Mouse (Mus musculus) A20 (cell line): ENCODE measurements around the gene Hoxa4.
A peak's percentile ranks its signal among the peaks of the same experiment; 100 is the strongest.

Experiments used
- DNase-seq: peaks from one replicate; pipeline ENCODE4 v3.0.0-alpha.2; 2011; ENCODE audit warnings: low read depth, low spot score

Gene Hoxa4

DNA sequence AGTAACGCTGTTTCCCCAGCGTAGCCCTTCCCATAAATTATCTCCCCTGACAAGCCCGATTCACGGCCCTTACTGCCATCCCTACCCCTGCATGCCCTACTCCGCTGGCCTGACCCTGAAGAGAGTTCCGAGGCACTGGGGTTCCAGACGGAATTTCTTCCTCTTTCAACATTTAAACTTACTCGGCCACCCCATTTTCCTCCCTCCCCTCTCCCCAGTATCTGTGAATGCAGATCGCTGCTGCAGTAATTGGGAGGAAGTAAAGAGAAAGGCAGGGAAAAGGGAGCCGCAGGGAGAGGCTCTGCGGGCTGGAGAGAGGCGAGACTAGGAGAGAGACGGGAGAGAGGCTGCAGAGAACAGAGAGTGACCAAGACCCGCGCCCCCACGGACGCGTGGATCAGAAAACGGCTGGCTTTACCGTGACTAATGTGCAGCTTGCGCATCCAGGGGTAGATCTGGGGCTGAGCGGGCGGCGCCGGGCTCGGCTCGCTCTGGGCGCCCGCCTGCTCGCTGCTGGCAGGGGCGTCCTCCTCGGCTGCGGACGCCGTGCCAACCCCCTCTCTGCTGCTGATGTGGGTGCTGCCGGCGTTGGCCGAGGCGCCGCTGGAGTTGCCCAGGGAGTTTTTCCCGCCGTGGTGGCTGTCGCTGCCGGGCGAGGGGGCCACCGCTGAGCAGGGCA, 12.0 kb upstream of the Hoxa4 start:
- DNase-seq, result no peak

DNA sequence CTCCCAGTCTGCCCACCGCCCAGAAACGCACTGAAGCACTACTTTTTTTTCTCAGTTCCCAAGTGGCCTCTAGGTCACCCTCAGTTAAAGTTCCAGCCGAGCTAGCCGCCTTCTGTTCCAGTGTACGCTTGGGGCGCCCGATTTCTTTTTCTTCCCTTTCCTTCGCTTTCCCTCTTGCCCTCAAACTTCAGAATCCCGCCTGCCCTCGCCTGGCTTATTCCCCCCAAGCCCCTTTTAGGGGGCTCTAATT, 11.5 kb upstream of the Hoxa4 start:
- DNase-seq, result no peak

DNA sequence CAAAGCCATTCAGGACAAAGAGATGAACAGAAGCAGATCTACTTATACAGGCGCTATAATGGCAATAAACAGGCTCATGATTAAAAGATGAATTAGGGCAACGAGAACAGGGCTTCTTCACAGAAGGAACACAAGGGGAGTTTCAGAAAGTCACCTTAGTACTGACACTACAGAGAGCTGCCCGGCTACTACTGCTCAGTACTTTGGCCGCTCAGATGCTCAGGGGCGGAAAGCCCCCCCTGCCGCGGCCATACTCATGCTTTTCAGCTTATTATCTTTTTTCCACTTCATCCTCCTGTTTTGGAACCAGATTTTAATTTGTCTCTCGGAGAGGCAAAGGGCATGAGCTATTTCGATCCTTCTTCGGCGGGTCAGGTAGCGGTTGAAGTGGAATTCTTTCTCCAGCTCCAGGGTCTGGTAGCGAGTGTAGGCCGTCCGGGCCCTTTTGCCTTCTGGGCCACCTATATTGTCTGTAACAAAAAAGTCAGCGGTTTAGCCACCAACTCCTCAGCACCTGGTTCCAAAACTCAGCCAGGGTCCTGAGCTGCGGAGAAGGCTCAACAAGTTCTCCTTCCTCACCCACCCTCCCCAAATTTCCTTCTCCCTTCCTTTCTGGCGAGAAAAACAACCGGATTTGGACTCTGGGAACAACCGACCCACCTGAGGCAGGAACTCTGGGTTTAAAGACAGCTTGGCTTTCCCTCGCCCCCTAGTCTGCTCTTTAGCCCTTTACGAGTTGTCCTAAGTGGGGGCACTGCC, 11.0 kb upstream of the Hoxa4 start:
- DNase-seq, result no peak

GRCm38 (mm10) chr6:52201269-52201668, 9.7 kb upstream of the Hoxa4 start:
- DNase-seq, result no peak

GRCm38 (mm10) chr6:52200751-52201250, 9.2 kb upstream of the Hoxa4 start:
- DNase-seq, result no peak

- no peak for DNase-seq
Measured at GRCm38 (mm10) chr6:52200073-52200750, 8.7 kb upstream of the Hoxa4 start.

GRCm38 (mm10) chr6:52197271-52197670, 5.7 kb upstream of the Hoxa4 start:
- no peak for DNase-seq

- DNase-seq, result no peak
Measured at GRCm38 (mm10) chr6:52196811-52197210, 5.3 kb upstream of the Hoxa4 start.

DNA sequence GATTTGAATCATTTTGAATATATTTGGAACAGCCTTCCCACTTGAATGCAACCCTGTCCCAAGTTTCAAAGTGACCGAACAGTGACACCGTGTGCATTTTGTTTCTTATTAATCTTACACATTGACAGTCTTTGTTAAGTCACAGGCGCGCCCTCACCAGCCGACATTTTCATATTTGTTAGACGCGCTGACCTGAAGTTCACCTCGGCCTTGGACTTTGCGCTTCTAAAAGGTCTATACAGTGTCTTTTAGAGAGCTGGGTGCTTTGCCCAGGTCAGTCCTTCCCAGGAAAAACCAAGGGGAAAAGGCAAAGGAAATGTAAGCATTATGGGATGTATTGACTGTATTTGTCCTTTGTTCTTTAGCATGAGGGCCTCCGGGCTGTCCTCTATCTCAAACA, 3.1 kb upstream of the Hoxa4 start:
- no peak for DNase-seq

DNA sequence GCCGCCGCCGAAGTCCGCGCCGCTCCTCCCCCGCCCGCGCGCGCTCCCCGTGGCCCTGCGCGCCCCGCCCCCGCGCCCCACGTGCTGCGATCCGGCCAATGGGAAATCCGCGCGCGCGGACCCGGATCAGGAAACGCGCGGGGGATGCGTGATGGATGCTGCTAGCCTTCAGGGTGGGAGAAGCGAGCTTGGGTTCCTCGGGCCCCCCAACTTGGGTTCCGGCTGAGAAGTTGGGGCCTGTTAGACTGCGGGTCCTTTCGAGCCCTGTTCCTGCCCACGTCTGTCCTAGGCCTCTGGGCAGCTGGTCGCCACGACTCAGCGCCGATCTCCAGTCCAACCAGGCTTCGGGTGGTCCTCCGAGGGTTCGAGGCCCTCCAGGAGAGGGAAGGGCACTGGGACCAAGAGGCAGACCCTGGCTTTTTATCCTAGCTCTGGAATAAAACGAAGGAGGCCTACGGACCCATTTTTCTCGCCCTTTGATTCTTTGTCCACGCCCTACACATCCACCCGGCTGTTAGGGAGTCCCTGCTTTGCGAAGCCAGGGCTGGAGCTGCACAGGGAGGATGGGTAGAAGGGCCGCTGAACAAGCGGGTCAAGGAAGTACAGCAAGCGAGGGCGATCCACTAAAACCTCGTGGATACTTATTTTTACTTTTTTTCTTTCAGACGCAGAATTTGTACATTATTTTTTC, 452 bp upstream of the Hoxa4 start:
- peak; percentile 83 for DNase-seq

DNA sequence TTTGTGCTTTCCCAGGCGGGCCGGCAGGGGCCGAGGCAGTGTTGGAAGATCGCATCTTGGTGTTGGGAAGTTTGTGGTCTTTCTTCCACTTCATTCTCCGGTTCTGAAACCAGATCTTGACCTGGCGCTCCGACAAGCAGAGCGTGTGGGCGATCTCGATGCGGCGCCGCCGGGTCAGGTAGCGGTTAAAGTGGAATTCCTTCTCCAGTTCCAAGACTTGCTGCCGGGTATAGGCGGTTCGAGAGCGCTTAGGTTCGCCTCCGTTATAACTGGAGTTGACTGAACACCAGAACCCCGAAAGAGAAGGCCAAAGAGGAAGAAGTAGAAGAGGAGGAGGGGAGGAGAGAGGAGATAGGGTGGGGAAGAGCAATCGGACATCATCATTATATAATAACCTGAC, 1.1 kb downstream of the Hoxa4 start:
- DNase-seq, result no peak

- no peak for DNase-seq
Measured at GRCm38 (mm10) chr6:52189909-52190308, 1.6 kb downstream of the Hoxa4 start.

DNA sequence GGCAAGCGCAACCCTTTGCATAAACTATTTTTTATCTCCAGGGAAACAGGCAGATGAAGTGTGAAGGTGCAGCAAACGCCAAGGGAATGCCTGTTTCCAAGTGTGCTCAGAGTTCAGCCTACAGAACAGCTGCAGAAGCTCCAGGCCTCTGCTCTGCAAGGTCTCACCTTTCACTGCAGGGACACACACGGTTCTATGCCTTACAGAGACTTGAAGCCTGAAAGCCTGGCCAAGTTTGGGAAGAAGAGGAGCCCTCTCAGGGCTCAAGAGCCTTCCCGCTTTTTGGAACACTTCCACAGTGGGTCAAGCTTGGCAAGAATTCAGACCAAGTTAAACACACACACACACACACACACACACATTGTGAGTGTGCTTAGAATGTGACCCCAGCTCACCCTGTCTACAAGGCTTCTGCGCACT, 2.4 kb downstream of the Hoxa4 start:
- DNase-seq, result no peak

DNA sequence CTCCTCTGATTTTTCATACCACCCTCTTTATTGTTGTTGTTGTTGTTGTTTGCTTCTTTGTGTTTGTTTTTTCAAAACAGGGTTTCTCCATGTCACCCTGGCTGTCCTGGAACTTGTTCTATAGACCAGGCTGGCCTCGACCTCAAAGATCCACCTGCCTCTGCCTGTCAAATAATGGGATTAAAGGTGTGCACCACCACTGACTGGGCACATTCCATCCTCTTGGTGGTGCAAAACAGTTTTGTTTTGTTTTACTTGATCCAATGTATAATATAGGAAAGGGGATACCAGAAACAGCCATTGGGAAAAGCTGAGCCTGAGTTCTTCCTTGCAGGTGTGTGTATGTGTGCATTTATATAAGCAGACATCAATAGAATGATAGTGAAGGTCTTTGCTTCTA, 5.1 kb downstream of the Hoxa4 start:
- no peak for DNase-seq

DNA sequence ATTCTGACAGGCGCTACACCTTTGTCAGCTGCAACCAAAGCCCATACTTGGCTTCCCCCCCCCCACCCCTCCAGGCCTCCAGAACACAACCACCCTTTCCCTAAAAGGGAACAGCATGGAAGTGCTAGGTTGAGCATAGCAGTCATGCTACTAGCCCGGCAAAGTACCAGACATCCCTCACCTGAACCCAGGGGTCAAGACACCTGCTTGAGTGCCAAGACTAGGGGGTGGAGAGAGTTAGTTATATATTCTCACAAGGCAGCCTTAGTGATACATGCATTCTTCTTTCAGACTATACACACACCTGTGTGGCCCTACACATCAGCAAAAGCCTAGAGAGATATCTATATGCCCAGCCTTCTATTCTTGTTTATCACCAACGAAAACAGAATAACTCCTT, 5.7 kb downstream of the Hoxa4 start:
- no peak for DNase-seq

DNA sequence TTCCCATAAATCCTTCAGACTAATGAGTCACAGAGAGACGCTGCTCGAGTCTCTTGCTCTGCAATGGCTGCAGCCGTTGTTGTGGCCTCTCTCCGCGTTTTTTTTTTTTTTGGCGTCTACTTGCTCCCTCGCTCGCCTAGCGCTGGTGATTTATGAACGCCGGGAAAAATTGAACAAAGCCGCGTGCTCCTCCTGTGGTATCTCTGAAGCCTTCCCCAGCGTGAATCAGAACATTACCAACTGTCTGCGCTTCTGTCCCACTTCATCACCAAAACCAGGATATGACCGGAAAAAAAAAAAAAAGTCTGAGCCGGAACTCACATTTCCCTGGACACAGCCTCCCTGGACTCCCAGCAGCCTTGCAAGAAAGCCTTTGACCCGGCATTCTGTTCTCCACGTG, 6.3 kb downstream of the Hoxa4 start:
- DNase-seq, result no peak

DNA sequence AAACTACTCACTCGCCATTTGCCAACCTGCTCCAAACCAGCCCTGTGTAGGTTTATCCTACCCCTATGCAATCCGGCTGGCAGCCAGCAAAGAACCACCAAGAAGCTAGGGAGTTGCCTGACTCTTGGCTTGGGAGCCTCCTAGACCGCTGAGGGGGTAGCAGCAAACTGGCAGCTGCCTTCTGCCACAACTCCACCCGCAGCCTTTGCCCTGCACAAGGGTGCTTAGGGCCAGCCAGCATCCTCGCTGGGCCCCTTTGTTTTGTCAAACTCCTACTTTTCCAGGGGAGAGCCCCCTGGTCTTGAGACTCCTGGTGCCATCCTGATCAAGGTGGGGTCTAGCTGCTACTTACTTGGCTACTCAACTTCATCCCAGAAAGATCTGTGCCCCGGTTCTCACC, 6.9 kb downstream of the Hoxa4 start:
- DNase-seq, result no peak

DNA sequence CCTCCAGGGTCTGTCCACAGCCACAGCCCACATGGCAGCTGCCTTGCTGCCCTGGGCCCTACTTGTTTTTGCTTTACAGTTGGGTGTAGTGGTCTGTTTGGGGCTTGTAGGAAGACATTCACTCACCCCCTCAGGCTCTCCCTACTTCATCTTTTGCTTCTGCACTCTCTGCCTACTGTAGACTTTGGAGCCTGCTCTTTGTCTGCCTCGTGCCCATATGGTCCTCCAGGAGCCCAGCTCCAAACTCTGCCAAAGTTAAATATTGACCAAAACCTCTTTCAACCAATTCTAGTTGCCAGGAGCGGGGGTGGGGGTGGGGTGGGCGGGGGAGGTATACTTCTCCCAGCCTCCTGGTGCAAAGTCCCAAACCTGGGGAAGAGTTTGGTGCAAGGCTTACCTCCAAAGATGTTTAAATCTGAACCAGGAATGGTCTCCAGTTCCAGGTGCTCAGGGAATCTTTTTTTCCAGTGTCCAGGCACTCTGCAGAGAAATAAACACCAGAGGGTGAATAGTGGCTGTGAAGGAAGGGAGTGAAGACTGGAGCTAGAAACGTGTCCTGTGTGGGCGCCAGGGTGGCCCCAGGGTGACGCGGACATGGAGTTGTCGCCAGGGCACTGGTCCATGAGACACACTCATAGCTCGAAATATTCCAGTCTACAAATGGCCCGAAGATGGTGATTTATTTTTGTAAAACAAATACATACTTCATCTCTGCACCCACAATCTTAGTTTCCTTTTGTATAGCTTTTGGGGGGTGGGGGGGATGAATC, 8.1 kb downstream of the Hoxa4 start:
- DNase-seq, result no peak

DNA sequence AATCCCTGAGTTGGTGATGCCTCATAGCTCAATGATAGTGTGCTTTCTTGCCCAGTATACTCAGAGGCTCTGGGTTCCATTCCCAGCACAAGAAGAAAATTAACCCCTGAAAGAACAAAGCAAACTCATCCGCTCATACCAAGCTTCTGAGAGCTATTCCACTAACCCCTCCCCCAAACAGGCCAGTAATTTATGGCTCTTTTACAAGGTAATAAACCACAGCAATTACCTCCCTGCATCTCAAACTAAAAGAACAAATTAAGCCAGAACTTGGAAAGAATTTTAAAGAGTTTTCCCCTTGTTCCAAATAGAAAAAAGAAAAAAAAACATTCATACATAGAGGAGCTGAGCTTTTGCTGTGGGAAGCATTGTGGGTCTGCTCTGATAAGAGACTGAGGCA, 8.8 kb downstream of the Hoxa4 start:
- DNase-seq, result no peak

DNA sequence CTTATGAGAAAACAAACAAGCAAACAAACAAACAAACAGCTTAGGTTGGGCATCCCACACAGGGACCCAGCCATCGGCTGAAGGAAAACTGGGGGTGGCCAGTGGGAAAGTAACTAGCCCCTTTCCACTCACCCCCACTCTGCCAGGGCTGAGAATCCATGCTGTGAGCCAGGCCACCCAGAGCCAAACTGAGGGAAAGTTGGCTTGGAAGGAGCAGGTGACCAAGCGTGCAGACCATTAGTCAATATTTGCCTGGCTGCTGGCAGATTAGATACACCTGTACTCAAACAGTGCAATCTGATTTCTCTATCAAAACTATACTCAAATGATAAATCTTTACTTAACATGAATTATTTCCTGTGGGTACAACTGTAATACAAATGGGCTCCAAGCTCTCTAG, 9.5 kb downstream of the Hoxa4 start:
- DNase-seq, result no peak

DNA sequence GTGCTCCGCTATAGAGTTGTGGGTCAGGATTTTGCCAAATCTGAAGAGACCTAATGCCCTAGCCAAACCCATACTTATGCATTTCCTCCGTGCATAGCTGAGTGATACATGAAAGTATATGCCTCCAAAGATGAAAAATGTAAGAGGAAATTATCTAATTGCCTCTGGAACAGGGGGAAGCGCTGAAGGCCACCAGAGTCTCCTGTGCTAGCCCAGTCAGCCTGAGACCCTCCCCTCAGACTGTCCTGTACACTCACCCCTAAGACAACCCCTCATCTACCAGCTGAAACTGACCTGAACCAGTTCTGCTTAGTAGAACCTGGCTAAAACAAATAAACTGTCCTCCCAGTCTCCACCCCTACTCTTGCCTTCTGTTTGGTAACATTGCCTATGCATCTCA, 10.8 kb downstream of the Hoxa4 start:
- DNase-seq, result no peak
